Mouse (Mus musculus): ENCODE measurements around the gene Rps15.
"Not testable (repeated sequence)": the region's sequence is repeated elsewhere in the genome, so short reads cannot be mapped to it uniquely, and the experiment has no call there.

The Rps15 gene

DNA sequence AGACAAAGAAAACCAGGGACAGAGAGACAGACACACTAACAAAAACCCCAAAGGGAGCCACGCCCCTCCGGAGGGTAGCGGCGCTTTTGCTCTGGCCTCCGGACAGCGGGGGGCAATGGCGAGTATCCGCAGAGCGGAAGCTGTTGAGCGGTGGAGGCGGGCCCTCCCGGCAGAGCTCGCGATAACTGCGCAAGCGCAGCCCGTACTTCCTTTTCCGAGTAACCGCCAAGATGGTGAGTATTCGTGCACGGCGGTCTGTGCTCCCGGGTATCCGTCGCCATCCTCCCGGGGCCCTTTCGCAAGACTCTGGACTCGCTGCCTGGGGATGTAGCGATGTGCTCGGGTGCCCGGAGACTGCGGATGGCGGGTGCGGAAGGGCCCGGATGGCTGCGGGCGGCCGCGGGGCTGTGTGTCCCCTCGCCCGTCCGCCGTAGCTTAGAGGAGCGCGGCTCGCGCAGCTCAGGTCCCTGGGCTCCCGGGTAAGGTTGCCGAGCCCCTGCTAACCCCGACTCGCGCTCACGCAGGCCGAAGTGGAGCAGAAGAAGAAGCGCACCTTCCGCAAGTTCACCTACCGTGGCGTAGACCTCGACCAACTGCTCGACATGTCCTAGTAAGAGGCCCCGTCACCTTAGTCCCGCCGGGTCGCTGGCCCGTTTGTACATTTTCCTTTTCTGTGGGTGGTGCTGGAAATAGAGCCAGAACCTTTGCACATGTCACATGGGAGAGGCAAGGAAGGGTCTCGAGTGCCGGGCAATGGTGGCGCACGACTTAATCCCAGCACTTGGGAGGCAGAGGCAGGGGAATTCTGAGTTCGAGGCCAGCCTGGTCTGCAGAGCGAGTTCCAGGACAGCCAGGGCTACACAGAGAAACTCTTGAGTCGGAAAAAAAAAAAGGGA is at the start of gene Rps15:
TSS of gene Rps15 (plus strand) at position 203 of the 896 bp plus-strand sequence.
- peak; percentile 97 for DNase-seq

DNA sequence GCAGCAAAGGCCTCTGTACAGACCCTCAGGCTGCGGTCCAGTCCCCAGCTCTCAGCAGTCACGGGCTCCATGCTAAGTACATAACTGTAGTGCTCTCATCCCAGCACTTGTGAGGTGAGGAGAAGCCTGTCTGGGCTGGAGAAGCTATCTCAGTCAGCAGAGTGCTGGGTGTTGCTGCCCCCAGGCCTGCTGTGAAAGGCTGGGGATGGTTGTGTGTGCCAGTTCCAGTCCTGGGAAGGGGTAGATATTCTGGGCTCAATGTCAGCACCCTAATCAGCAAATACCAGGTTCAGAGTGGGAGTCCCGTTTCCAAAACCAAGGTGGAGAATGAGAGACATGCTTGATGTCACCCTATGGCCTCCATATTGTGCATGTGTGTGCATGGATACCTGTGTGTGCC is 49.6 kb upstream of the Rps15 start:
- DNase-seq = no peak

DNA sequence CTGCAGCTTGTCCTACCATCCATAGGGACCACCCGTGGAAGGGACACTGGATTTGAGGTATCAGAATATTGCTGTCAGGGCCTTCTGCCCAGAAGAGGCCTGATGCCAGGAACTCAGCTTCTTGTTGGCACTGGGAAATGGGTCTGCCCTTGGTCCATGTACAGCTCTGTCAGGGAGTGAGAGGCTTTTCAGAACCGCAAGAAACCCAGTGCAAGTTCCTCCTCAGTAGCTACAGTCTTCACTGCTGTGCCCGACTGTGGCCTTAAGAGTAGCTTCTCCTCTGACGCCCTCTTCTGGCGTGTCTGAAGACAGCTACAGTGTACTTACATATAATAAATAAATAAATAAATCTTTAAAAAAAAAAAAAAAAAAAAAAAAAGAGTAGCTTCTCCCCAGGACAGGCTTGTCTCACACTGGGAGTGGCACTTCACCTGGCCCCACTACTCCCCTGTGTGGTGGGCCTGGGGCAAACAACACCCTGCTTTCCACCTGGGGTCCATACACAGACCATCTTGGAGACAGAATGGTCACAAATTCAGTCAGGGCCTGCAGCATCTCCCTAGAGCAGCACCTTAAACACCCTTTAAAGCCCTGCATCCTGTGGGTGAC is 47.4 kb upstream of the Rps15 start:
- DNase-seq = peak; percentile 58

DNA sequence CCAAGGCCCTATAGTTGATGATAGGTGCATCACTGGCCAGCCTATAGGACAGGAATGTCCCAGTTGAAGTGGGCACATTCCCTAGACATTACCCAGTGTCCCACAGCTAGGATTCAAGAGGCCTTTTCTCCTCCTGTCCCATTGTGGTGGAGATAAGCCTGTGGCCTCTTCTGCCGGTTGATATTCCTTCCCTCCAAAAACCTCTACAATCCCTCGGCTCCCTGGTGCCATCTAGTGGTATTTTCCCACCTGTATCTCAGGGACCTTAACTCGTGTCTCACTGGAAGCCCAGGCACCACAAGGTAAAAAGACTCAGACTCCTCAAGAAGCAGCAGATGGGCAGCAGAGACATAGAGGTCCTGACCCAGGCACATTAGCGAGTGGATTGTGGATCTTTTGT is 46.7 kb upstream of the Rps15 start:
- peak; percentile 86 for DNase-seq

DNA sequence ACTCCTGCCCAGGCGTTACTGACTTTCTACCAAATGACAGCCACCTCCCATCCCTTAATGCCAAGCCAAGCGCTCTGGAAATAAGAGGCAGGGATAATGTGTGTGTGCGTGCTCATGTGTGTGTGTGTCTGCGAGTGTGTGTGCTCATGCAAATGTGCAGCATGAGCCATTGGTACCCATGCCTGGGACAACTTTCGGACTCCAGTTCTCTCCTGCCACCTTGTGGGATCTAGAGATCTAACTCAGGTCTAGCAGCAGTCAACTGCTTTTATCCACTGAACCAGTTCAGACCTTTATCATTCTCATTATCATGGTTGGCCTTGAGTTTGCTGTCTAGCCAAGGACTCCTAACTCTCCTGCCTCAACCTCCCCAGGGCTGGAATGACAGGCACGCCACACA is 44.4 kb upstream of the Rps15 start:
- peak; percentile 25 for DNase-seq

DNA sequence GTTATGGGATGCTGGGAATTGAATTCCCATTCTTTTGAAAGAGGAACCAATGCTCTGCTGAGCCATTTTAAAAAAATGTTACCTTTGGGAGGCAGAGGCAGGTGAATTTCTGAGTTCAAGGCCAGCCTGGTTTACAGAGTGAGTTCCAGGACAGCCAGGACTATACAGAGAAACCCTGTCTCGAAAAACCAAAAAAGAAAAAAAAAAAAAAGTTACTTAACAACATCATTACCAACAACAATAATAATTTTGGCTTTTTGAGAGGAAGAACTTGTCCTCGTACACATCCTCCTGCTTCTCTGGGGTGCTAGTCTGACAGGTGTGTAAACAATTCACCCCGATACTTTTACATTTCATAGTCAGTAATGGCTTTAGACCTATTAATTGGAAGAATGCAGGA is 43.8 kb upstream of the Rps15 start:
- not testable (repeated sequence) for DNase-seq

DNA sequence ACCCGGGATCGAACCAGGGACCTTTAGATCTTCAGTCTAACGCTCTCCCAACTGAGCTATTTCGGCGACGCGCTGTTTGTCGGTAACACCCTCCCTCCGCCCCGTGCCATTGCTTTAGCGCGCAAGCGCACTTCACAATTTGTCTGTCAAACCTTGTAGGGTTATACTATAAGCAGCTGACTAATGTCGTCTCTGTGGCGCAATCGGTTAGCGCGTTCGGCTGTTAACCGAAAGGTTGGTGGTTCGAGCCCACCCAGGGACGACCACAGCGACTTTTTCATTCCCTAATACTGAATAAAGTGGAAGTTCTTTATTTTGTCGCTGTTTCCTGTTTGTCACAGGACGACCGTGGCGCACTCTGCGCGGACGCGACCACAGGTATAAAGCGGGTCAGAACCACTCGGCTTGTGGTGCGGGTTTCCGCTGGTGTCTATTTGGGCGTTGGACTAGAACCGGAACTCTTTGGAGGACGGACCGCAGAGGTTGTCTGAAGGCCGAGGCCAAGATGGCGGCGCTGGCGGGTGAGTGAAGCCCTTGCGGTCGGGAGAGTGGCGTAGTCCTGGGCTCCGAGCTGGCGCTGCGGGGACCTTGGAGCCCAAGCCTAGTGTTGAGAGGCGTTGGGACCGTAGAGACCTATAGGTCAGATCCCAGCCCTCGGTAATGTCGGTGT is 43.1 kb upstream of the Rps15 start, which contains the start of gene Ndufs7:
TSS of gene Ndufs7 (plus strand) at position 151 of the 670 bp plus-strand sequence.
- DNase-seq = peak; percentile 93

DNA sequence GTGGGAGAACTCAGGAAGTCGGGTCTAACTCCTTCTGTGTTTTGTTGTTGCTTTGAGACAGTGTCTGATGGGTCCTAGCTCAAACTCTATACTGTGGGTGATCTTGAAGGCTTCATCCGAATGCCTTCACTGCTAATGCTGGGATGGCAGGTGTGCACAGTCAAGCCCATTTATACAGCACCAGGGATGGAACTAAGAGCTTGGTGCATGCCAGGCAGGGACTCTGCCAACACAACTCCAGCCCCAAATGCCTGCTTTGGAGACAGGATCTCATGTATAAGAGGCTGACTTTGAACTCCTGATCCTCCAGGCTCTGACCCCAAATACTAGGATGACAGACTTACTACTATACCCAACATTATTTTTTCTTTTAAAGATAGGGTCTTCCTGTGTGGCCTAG is 42.2 kb upstream of the Rps15 start:
- DNase-seq = no peak

DNA sequence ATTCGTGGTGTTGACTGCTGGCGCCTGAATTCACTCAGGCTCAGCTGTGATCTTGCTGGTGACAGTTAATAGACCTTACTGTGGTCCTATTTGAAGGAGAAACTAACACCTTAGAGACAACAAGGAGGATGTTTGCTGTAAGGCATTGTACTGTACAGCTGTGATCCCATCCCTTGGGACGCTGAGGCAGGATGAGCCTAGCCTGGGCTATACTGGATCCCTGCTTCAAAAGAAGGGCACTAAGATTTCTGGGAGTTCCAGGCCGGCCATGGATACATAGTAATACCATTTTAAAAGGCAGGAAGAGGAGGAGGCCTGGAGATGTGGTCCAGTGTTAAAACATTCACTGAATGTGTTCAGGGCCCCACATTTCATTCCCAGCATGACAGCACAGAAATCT is 41.7 kb upstream of the Rps15 start:
- no peak for DNase-seq

DNA sequence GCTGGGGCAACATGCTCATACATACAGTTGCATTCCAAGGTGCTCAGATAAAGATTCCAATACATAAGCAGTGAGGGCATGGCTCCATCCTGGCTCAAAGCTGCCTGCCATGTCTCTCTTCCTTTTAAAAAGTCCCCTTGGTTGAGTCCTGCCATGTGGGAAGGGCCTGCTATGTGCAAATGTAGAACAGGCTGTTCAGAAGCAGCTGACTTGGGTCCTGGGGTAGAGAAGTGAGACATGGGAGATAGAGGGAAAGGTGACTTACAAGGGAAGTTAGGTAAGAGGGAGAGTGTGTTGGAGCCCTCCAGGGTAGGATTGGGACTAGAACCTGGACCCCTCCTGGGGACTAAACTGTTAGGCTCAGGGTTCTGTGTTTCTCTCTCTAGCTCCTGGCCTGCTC is 40.2 kb upstream of the Rps15 start:
- DNase-seq = no peak

DNA sequence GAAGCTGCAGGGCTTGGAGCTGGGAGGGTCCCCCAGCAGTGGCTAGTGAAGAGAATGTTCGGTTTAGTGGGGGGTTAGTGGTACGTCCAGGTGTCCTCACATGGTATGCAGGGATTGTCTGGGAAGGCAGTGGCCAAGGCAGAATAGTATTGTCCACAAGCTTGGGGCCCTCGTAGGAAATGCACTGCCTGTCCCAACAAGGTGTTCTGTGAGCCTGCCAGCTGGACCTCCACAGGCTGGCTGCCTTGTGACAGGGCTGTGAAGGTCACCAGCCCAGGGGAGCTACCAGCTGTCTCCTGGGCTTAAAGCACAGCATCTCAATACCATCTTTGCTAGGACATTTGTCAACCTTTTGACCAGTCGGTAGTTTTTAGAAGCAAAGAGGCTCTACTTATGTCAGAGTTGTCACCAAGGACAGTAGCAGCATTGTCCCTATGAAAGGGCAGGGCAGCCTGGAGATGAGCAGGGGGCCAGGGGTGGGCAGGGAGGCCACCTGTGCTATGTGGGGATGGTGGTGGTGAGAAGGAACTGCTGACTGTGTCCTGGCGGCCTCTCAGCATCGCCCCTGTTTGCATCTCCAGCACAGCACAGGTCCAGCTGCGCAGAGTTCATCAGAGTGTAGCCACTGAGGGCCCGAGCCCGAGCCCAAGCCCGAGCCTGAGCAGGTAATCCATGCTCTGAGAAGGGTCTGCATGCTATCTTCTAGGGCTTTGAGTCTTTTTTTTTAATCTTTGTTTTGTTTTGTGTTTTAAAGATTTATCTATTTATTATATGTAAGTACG is 39.6 kb upstream of the Rps15 start:
- no peak for DNase-seq

DNA sequence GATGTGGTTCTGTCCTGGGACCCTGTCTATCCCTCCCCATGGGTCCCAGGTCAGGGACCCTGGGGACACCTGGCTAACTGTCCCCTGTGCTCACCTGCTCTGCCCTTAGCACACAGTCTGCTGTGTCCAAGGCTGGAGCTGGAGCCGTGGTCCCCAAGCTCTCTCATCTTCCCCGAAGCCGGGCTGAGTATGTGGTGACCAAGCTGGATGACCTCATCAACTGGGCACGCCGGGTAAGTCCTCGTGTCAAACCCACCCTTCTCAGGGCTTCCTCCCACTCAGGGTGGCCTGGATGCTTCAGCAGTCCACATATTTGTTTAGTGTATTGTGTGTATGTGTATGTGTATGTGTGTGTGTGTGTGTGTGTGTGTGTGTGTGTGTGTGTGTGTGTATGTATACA is 38.7 kb upstream of the Rps15 start:
- no peak for DNase-seq

DNA sequence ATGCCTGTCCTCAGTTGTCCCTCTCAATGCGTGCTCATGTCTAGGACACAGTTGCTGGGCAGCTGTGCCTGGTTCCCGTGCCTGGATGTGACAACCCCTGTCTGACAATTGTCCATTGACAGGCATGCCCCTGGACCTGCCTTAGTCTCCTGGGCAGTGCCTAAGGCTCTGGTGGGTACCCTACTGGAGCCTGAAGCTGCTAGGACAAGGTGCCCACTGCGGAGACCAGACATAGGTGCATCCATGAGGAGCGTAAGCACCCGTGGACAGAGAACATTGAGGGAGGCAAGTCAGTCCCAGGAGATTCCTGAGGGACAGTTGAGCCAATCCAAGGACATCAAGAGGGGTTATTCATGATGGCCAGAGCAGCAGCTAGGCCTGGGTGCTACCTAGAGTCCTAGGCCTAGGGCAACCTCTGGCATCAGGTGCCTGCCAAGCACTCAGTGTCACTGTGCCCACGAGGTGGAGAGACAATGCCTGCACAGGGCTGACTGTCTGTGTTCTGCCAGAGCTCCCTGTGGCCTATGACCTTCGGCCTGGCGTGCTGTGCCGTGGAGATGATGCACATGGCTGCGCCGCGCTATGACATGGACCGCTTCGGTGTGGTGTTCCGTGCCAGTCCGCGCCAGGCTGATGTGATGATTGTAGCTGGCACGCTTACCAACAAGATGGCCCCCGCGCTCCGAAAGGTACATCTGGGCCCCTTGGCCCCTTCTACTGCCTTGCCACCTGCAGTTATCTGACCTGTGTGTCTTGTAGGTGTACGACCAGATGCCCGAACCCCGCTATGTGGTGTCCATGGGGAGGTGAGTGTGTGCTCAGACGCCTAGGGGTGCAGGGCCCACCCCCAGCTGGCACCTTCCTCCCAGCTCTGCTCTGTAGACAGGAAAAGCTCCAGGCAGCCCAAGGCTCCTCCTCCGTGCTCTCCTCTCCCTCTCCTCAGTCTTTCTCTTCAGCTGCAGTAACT is 37.6 kb upstream of the Rps15 start:
- no peak for DNase-seq

DNA sequence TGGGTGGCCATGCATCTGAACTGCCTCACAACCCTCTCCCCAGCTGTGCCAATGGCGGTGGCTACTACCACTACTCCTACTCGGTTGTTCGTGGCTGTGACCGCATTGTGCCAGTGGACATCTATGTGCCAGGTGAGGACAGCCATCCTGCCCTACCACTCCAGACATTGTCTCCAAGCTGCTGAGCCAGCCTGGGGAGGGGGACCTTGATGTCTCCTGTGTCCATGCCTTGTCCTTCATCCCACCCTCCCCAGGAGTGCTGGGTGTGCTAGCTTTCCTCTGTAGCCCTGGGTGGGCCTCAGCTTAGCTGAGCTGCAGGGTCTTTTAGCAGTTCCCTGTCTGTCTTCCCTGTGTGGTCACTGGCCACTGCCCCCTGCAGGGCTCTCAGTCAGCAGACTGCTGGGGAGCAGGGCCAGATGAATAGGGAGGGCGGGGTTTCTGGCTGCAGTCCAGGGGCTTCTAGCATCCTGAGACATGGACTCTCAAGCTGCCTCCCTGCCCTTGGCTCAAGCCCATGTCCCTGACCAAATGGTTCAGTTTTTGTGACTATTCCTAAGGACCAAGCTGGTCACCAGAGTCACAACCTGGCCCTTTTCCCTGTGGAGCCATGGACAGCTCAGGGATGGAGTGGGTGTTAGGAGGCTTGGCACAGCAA is 36.2 kb upstream of the Rps15 start:
- DNase-seq = no peak

DNA sequence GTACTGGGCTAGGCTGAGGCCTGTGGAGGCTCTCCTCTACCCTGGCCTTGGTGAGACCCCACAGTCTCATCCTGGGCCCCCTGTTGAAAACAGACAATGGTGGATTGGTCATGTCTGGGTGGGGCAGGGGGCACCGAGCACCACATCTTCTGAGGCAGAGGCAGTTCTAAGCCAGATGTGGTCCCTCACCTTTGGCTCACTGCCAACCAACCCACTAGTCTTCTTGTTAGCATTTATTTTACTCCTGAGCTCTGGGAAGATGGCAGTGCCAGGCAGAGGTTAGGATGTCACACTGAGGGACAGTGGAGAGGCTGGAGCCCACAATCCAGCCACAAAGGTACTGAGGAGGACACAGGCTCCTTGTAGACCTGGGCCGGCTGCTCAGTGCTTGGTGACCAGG is 34.3 kb upstream of the Rps15 start:
- no peak for DNase-seq

DNA sequence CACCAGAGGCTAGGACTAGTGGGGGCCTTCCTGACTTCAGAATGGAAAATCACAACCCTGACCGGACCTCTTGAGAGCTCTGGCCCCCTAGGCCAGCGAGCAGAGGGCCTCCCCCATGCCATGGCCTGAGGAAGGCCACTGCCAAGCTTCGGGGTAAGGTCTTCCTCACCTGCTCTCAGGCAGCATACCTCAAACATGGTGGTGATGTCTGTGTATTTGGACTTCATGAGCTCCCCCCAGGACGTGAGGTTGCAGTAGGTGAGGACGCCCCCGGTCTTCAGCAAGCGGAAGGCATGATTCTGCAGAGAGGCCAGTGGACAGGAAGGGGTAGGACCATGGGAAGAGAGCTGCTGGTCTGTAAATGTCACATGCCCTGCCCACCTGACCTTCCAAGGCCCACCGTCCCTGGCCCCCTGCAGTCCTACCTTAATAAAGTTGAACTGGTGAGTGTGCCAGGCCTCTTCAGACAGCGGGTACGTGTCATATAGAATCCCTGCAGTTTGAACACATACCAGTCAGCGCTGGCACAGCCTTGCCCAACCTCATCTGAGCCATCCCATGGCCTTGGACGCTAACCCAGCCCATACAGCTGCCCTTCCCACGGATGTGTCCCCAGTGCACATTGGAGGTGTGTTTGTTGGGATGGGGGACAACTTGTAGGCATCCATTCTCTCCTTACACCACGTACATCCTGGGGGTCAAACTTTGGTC is 33.3 kb upstream of the Rps15 start:
- DNase-seq = no peak

DNA sequence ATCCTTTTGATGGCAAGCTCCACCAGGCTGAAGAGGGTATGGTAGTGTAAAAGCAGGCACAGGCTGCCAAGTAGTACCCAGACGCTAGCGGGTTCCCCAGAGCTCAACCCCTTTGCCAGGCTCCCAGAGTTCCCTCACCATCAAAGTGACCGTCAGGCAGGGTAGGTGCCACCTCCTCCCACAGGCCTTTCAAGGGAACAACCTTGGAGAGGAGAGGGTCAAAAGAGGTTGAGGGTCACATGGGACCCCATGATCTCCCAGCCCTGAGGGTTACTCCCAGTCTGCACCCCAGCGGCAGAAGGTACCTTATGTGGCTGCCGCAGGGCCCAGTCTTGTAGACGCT is 32.8 kb upstream of the Rps15 start:
- DNase-seq = no peak

DNA sequence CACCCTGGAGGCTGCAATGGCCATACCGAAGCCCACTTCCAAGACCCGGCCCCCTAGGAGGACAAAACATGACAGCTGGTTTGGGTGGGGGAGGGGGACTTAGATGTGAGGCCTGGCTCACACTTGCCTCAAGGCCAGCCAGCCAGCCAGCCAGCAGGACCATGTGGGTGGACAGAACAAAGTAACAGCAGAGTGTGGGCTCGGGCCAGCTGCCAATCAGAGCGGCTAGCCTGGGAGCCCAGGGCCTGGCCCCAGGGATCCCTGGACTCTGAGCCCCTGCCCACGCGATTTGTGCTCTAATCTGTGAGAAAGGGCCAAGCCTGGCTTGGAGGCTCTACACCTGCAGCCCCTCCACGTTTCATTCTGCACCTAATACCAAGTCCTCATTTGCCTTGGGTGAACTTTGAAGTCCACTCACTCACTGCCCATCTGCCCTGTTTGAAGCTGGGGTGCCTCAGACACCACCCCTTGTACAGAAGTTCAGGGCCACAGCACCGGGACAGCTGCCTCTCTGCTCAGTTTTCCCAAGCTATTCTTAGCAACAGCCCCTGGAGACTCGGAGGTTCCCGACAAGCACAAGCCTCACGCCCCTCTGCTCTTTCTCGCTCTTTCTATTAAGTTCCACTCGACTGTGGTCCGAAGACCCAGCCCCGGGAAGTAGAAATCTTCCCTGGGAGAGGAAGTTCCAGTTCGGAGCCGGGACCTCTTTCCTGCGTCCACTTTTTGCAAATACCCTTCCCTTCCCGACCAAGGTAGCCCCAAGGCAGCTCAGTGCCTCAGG is 32.2 kb upstream of the Rps15 start:
- DNase-seq = peak; percentile 64

DNA sequence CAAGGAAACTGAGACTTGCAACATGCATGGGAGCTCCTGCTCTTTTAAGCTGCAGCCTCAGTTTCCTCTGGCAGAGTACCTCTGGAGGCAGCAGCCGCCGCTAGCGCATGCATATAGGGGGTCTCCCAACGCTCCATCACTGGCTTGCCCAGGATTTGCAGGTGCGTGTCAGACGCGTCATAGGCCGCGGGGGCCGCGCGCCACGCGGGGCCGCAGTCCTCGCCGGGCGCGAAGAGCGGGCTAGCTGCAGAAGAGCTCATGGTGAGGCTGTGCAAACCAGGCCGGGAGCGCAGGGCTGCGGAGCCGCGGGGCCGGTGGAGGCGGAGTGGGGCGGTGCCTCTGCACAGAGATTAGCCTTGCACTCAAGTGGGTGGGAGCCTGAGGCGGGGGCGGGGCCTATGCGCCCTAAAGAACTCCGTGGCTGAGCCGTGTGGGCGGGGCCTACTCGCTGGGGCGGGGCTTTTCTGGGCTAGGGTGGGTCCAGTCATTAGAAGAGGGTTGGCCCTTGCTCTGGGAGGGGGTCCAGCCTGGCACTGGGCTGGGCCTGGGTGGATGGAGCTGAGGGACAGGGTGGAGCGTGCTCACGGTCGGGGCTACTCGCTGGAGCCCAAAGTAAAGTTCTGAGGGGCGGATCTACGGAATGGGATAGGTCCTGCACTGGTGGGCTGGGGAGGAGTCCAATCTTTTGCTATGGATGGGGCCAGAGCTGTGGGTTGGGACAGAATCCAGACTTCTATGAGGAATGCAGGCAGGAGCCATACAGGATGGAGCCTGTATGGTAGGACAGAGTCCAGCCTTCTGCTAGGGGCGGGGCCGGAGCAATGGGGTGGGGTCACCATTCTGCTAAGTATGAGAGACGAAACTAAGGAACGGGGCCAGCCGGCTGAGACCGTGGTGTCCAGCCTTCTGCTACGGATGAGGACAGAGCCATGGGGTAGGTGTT is 31.3 kb upstream of the Rps15 start, which contains the start of the genes Gamt and Dazap1:
TSS of gene Gamt (minus strand) at position 371 of the 943 bp plus-strand sequence.
TSS of gene Dazap1 (plus strand) at position 845 of the 943 bp plus-strand sequence.
- peak; percentile 100 for DNase-seq

Measured in liver (tissue).